Mouse (Mus musculus): Measurements from ENCODE around the gene Dbf4. TPM values are rescaled to one million over a fixed set of nuclear protein-coding genes. Genes with fewer than 3 reads are reported as not detected.

The Dbf4 gene
- polyA plus RNA-seq (2012; rRNA removed) = 1.8 TPM in 2 replicates

GRCm38 (mm10) chr5:8422157-8422931 lies at the start of gene Dbf4, which contains the start of gene Slc25a40:
Gene Dbf4, minus strand, starts transcription at chr5:8422716.
Gene Slc25a40, plus strand, starts transcription at chr5:8422850.
- under 1% methylated on average over 93 of the region's 93 CpGs for WGBS
- peak; percentile 70; the same call in 1 of the 2 replicates for TF ChIP-seq POLR2A (IDR thresholded peaks at IDR 0.05; ENCODE audit: borderline replicate concordance, extremely low read depth, low read depth, low read length)
- no peak for TF ChIP-seq CTCF (IDR thresholded peaks at IDR 0.05; ENCODE audit: insufficient read depth, low read length)
- no peaks in the 10 kb centered on the region; the same call in 1 of the 2 replicates for H3K4me1 ChIP-seq (ENCODE audit: control insufficient read depth, insufficient read depth, low read length)
- DNase-seq = peak; percentile 90
- H3K4me3 ChIP-seq (replicated peaks; ENCODE audit: extremely low read depth, low read depth, low read length) = peak within 1 kb of the TSS; percentile 87

DNA sequence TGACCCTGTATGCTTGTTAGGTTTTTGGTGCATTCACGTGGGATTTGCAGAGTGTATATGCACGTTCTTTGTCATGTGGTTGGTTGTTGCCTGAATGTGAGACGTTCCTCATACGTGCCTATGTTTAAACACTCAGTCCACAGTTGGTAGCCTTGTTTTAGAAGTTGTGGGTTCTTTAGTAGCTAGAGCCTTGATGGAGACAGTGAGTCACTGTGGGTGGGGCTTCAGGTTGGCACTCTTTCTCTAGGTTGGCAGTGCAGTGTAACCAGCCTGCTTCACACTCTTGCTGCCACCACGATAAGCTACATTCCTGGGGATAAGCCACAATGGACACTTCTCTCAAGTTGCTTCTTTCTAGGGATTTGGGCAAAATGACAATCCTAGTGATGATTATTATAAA lies 34.0 kb upstream of the Dbf4 start:
- TF ChIP-seq POLR2A (IDR thresholded peaks at IDR 0.05; ENCODE audit: borderline replicate concordance, extremely low read depth, low read depth, low read length) (no peak), CTCF (IDR thresholded peaks at IDR 0.05; ENCODE audit: insufficient read depth, low read length) (no peak)
- 61% methylated on average over 5 of the region's 5 CpGs for WGBS
- no peak overlapping the region for H3K4me3 ChIP-seq (replicated peaks; ENCODE audit: extremely low read depth, low read depth, low read length)
- no peaks in the 10 kb centered on the region; the same call in 1 of the 2 replicates for H3K4me1 ChIP-seq (ENCODE audit: control insufficient read depth, insufficient read depth, low read length)
- DNase-seq = no peak

DNA sequence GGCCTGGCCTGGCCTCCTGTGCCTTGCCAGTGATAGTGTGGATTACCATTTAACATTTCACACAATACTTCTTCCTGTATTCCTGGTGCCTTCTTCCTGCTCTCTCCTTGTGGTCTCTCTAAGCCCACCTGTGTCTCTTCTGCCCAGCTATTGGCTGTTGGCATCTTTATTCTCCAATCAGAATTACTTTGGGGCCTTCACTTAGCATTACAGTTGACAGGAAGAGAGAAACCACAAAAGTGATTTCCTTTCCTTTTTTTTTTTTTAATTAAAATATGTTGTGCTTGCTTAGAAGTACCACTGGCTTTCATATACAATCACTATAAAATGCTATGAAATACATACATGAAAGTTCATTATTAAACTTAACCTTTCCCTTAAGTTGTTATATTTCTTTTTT lies 33.0 kb upstream of the Dbf4 start:
- no peak for TF ChIP-seq CTCF (IDR thresholded peaks at IDR 0.05; ENCODE audit: insufficient read depth, low read length)
- TF ChIP-seq POLR2A (IDR thresholded peaks at IDR 0.05; ENCODE audit: borderline replicate concordance, extremely low read depth, low read depth, low read length) = no peak
- DNase-seq = no peak
- no peak overlapping the region for H3K4me3 ChIP-seq (replicated peaks; ENCODE audit: extremely low read depth, low read depth, low read length)
- no peaks in the 10 kb centered on the region; the same call in 1 of the 2 replicates for H3K4me1 ChIP-seq (ENCODE audit: control insufficient read depth, insufficient read depth, low read length)

- WGBS = 44% methylated on average over 2 of the region's 2 CpGs
- no peak overlapping the region for H3K4me3 ChIP-seq (replicated peaks; ENCODE audit: extremely low read depth, low read depth, low read length)
- DNase-seq = no peak
- H3K4me1 ChIP-seq (ENCODE audit: control insufficient read depth, insufficient read depth, low read length) = no peaks in the 10 kb centered on the region
- TF ChIP-seq CTCF (IDR thresholded peaks at IDR 0.05; ENCODE audit: insufficient read depth, low read length) (no peak), POLR2A (IDR thresholded peaks at IDR 0.05; ENCODE audit: borderline replicate concordance, extremely low read depth, low read depth, low read length) (no peak)
Observed at GRCm38 (mm10) chr5:8439095-8439494, 16.6 kb upstream of the Dbf4 start.

DNA sequence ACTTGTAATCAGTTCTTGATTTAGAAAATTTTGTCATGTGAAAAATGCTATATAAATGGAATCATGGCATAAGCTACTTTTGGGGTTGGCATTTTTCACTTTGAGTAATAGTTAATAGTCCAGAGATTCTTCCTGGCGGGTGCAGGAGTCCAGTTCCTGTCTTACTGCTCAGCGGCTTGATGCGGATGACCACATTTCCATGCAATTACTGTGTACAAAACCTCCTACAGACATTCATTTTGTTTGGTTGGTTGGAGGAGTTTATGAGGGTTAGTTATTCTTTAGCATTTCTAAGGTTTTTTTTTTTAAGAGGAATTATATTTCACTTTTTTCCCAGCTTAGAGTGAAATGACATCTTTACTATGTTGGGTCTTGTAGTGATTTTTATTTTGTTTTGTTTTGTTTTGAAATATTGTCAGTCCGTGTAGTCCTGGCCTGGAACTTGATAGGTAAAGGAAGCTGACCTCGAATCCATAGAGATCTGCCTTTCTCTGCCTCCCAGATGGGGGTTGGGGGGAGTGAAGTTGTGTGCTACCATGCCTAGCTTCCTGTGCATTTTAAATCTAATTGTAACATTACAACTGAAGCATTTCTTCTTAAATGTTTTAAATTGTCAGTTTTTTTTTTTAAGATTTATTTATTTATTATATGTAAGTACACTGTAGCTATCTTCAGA lies 15.1 kb upstream of the Dbf4 start:
- H3K4me1 ChIP-seq (ENCODE audit: control insufficient read depth, insufficient read depth, low read length) = no peaks in the 10 kb centered on the region
- no peak for DNase-seq
- 89% methylated on average over 5 of the region's 5 CpGs for WGBS
- TF ChIP-seq POLR2A (IDR thresholded peaks at IDR 0.05; ENCODE audit: borderline replicate concordance, extremely low read depth, low read depth, low read length) = no peak
- TF ChIP-seq CTCF (IDR thresholded peaks at IDR 0.05; ENCODE audit: insufficient read depth, low read length) = no peak
- H3K4me3 ChIP-seq (replicated peaks; ENCODE audit: extremely low read depth, low read depth, low read length) = no peak overlapping the region

DNA sequence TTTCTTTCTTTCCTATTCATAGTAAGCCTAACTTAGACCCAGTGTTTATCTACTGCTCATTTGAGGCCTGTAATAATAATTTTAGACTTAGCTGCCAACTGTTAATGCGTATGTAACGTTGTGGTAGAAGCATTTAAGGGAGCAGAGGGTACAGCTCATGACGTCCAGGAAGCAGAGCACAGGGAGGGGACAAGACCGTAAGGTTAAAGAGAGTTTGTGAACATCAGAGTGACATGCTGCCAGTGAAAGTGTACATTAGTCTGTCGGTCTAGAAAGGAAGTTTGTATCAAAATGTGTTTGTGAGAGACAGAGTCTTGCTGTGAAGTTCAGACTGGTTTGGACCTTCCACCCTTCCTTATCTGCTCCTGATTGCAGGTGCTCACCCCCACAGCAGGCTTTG lies 3.4 kb upstream of the Dbf4 start:
- no peak for DNase-seq
- Histone ChIP-seq H3K4me3 (replicated peaks; ENCODE audit: extremely low read depth, low read depth, low read length) (no peak overlapping the region), H3K4me1 (ENCODE audit: control insufficient read depth, insufficient read depth, low read length) (no peaks in the 10 kb centered on the region; the same call in 1 of the 2 replicates)
- 51% methylated on average over 5 of the region's 5 CpGs for WGBS
- TF ChIP-seq CTCF (IDR thresholded peaks at IDR 0.05; ENCODE audit: insufficient read depth, low read length) (no peak), POLR2A (IDR thresholded peaks at IDR 0.05; ENCODE audit: borderline replicate concordance, extremely low read depth, low read depth, low read length) (no peak)

GRCm38 (mm10) chr5:8424116-8424515 lies 1.6 kb upstream of the Dbf4 start:
- TF ChIP-seq POLR2A (IDR thresholded peaks at IDR 0.05; ENCODE audit: borderline replicate concordance, extremely low read depth, low read depth, low read length) (no peak), CTCF (IDR thresholded peaks at IDR 0.05; ENCODE audit: insufficient read depth, low read length) (no peak)
- 43% methylated on average over 7 of the region's 7 CpGs for WGBS
- H3K4me3 ChIP-seq (replicated peaks; ENCODE audit: extremely low read depth, low read depth, low read length) = no peak overlapping the region
- no peaks in the 10 kb centered on the region; the same call in 1 of the 2 replicates for H3K4me1 ChIP-seq (ENCODE audit: control insufficient read depth, insufficient read depth, low read length)
- DNase-seq = no peak

- Histone ChIP-seq H3K4me1 (ENCODE audit: control insufficient read depth, insufficient read depth, low read length) (no peaks in the 10 kb centered on the region; the same call in 1 of the 2 replicates), H3K4me3 (replicated peaks; ENCODE audit: extremely low read depth, low read depth, low read length) (peak overlapping the region; percentile 76)
- DNase-seq = no peak
- TF ChIP-seq POLR2A (IDR thresholded peaks at IDR 0.05; ENCODE audit: borderline replicate concordance, extremely low read depth, low read depth, low read length) (no peak), CTCF (IDR thresholded peaks at IDR 0.05; ENCODE audit: insufficient read depth, low read length) (no peak)
- WGBS = 1% methylated on average over 40 of the region's 40 CpGs
Observed at GRCm38 (mm10) chr5:8422932-8423928, 714 bp upstream of the Dbf4 start.

- no peaks in the 10 kb centered on the region; the same call in 1 of the 2 replicates for H3K4me1 ChIP-seq (ENCODE audit: control insufficient read depth, insufficient read depth, low read length)
- no peak for DNase-seq
- WGBS = 6% methylated on average over 3 of the region's 3 CpGs
- TF ChIP-seq CTCF (IDR thresholded peaks at IDR 0.05; ENCODE audit: insufficient read depth, low read length) = no peak
- no peak for TF ChIP-seq POLR2A (IDR thresholded peaks at IDR 0.05; ENCODE audit: borderline replicate concordance, extremely low read depth, low read depth, low read length)
- H3K4me3 ChIP-seq (replicated peaks; ENCODE audit: extremely low read depth, low read depth, low read length) = no peak overlapping the region
Observed at GRCm38 (mm10) chr5:8421424-8421823, 1.1 kb downstream of the Dbf4 start.

Data from lung, adult 2 months (tissue).